Mouse (Mus musculus) liver, embryonic 14.5 days (tissue): ENCODE results near the gene Enc1. TPM values are rescaled to one million over a fixed set of nuclear protein-coding genes. Genes with fewer than 3 reads are reported as not detected.

Experiments used
- ATAC-seq: fragments of 200-750 bp; cut with Nextera tagmentation; 2 replicates; pipeline ENCODE4 v1.8.0; 2017; ENCODE audit warnings: moderate number of reproducible peaks, mild to moderate bottlenecking, moderate library complexity; ENCODE audit not compliant: insufficient read depth
- DNase-seq, 3 experiments: peaks; one replicate each; pipeline ENCODE4 v3.0.0-alpha.2; 2012 to 2013; ENCODE audit warnings: low read depth in 3 of 3, low spot score in 3 of 3
- H3K27ac ChIP-seq: fragments of 300-500 bp; sonication (generic); 2 replicates; pipeline ENCODE4 v1.5.1; 2014; ENCODE audit warnings: moderate library complexity, mild to moderate bottlenecking, control low read depth, inconsistent platforms
- H3K27me3 ChIP-seq: fragments of 300-500 bp; sonication (generic); 2 replicates; pipeline ENCODE4 v1.6.1; 2014; ENCODE audit warnings: mild to moderate bottlenecking, low read length, moderate library complexity; ENCODE audit not compliant: control insufficient read depth, insufficient read depth
- H3K36me3 ChIP-seq: fragments of 300-500 bp; sonication (generic); replicated peaks from 2 replicates; pipeline ENCODE4 v1.6.1; 2014; ENCODE audit warnings: low read depth; ENCODE audit not compliant: control insufficient read depth, insufficient read depth
- H3K4me1 ChIP-seq, 2 experiments: fragments of 200-500 bp in 1 of 2; fragments of 300-500 bp in 1 of 2; sonication (generic) in 1 of 2; replicated peaks; 2 replicates each; pipeline ENCODE4 v1.6.1; 2012 to 2014; ENCODE audit warnings: antibody characterized with exemption in 1 of 2, inconsistent platforms in 1 of 2, low read length in 1 of 2; ENCODE audit not compliant: control insufficient read depth in 2 of 2, insufficient read depth in 2 of 2
- H3K4me2 ChIP-seq: fragments of 300-500 bp; sonication (generic); 2 replicates; pipeline ENCODE4 v1.6.1; 2014; ENCODE audit warnings: low read depth, mild to moderate bottlenecking, control low read depth, moderate library complexity
- H3K4me3 ChIP-seq, 2 experiments: fragments of 200-500 bp in 1 of 2; fragments of 300-500 bp in 1 of 2; sonication (generic) in 1 of 2; 2 replicates each; pipeline ENCODE4 v1.5.1; 2012 to 2014; ENCODE audit warnings: low read depth in 2 of 2, low read length in 2 of 2, mild to moderate bottlenecking in 2 of 2, control low read depth in 1 of 2, inconsistent platforms in 1 of 2, moderate library complexity in 1 of 2; ENCODE audit not compliant: insufficient read depth in 1 of 2
- H3K9ac ChIP-seq: fragments of 300-500 bp; sonication (generic); replicated peaks from 2 replicates; pipeline ENCODE4 v1.6.1; 2014; ENCODE audit warnings: mild to moderate bottlenecking, control low read depth, moderate library complexity
- H3K9me3 ChIP-seq: fragments of 300-500 bp; sonication (generic); 2 replicates; pipeline ENCODE4 v1.6.1; 2016; ENCODE audit warnings: low read length, mixed read lengths; ENCODE audit not compliant: control insufficient read depth
- CTCF ChIP-seq: IDR thresholded peaks from 2 replicates; pipeline ENCODE4 v1.5.1; 2016; ENCODE audit warnings: antibody characterized with exemption, low read depth, control low read depth
- EP300 ChIP-seq: IDR thresholded peaks from 2 replicates; pipeline ENCODE4 v1.6.1; 2016; ENCODE audit warnings: antibody characterized with exemption, low read depth
- WGBS: fragments of 180-500 bp; shearing (Covaris S2); extraction: QIAGEN DNeasy Blood & Tissue Kit; methylation state at CpG from one replicate; pipeline ENCODE4 v1.1.7; 2014; ENCODE audit not compliant: insufficient replicate concordance; 5-methylcytosine and 5-hydroxymethylcytosine counted together
- polyA plus RNA-seq, 2 experiments: library from polyadenylated mRNA; depleted of rRNA in 1 of 2; stranded (reverse) in 1 of 2; unstranded in 1 of 2; fragments of >200 nt; fragmentation: Nextera tagmentation in 1 of 2; extraction: Ambion mirVana in 1 of 2; gene quantifications; 2 replicates each; pipeline versions ENCODE4 v1.2.1 to v1.2.3; 2012 to 2014

The Enc1 gene
- polyA plus RNA-seq, 2 experiments, result 0.62 to 1.7 TPM

- H3K36me3 ChIP-seq, result no peaks in the 10 kb centered on the region
- no peak overlapping the region for H3K4me2 ChIP-seq
- H3K27ac ChIP-seq, result no peak overlapping the region
- no peak overlapping the region for H3K9ac ChIP-seq
- H3K4me3 ChIP-seq, result no peak overlapping the region
- TF ChIP-seq EP300 (no peak), CTCF (no peak)
- no peaks in the 10 kb centered on the region for H3K27me3 ChIP-seq
- no peaks in the 10 kb centered on the region for H3K9me3 ChIP-seq
- peaks cover 0 to 8% of the 10 kb centered on the region in 2 experiments; a peak in 1 of 4 replicates for H3K4me1 ChIP-seq
- no peak for DNase-seq
- ATAC-seq, result no peak
- WGBS, result 52% methylated on average over 4 of the region's 4 CpGs
Observed at GRCm38 (mm10) chr13:97298896-97299295, 58.0 kb downstream of the Enc1 start.

- TF ChIP-seq CTCF (no peak), EP300 (no peak)
- H3K36me3 ChIP-seq, result no peaks in the 10 kb centered on the region
- WGBS, result 55% methylated on average over 12 of the region's 12 CpGs
- peak; percentile 71 for ATAC-seq
- H3K27me3 ChIP-seq, result no peaks in the 10 kb centered on the region
- peak in 1 of 3 experiments; percentile 14 for DNase-seq
- peaks cover 0 to 8% of the 10 kb centered on the region in 2 experiments; a peak in 1 of 4 replicates for H3K4me1 ChIP-seq
- H3K9ac ChIP-seq, result no peak overlapping the region
- no peaks in the 10 kb centered on the region for H3K9me3 ChIP-seq
- H3K4me2 ChIP-seq, result no peak overlapping the region
- H3K4me3 ChIP-seq, result no peak overlapping the region
- peak overlapping the region; percentile 41 for H3K27ac ChIP-seq
Observed at GRCm38 (mm10) chr13:97299877-97300873, 59.3 kb downstream of the Enc1 start.

Other genes starting within 250 kb of the Enc1 start
- gene 1700029F12Rik, start 206.7 kb upstream of the Enc1 start, polyA plus RNA-seq (2012; rRNA removed), result not detected in 2 replicates
- not detected in 2 replicates for gene 1700029F12Rik, start 206.7 kb upstream of the Enc1 start, polyA plus RNA-seq (2014; fragmentation: Nextera tagmentation; extraction: Ambion mirVana)
- 0.65 and 1.0 TPM in 2 replicates for gene Fam169a, start 173.8 kb upstream of the Enc1 start, polyA plus RNA-seq (2012; rRNA removed)
- 1.2 and 2.4 TPM in 2 replicates for gene Fam169a, start 173.8 kb upstream of the Enc1 start, polyA plus RNA-seq (2014; fragmentation: Nextera tagmentation; extraction: Ambion mirVana)
- gene Gm6169, start 141.9 kb upstream of the Enc1 start, polyA plus RNA-seq (2012; rRNA removed), result 0.33 and 0.52 TPM in 2 replicates
- gene Gm6169, start 141.9 kb upstream of the Enc1 start, polyA plus RNA-seq (2014; fragmentation: Nextera tagmentation; extraction: Ambion mirVana), result 0.81 and 1.1 TPM in 2 replicates
- 9.1 and 12.6 TPM in 2 replicates for gene Gfm2, start 103.2 kb upstream of the Enc1 start, polyA plus RNA-seq (2012; rRNA removed)
- 16.2 and 18.2 TPM in 2 replicates for gene Gfm2, start 103.2 kb upstream of the Enc1 start, polyA plus RNA-seq (2014; fragmentation: Nextera tagmentation; extraction: Ambion mirVana)
- gene Nsa2, start 103.2 kb upstream of the Enc1 start, polyA plus RNA-seq (2012; rRNA removed), result 13.4 and 38.2 TPM in 2 replicates
- gene Nsa2, start 103.2 kb upstream of the Enc1 start, polyA plus RNA-seq (2014; fragmentation: Nextera tagmentation; extraction: Ambion mirVana), result 35.9 and 36.2 TPM in 2 replicates
- gene Hexb, start 42.7 kb upstream of the Enc1 start, polyA plus RNA-seq (2012; rRNA removed), result 9.7 and 12.8 TPM in 2 replicates
- 17.8 and 18.4 TPM in 2 replicates for gene Hexb, start 42.7 kb upstream of the Enc1 start, polyA plus RNA-seq (2014; fragmentation: Nextera tagmentation; extraction: Ambion mirVana)